Mouse (Mus musculus): ENCODE data around the gene Gng12.

DNA sequence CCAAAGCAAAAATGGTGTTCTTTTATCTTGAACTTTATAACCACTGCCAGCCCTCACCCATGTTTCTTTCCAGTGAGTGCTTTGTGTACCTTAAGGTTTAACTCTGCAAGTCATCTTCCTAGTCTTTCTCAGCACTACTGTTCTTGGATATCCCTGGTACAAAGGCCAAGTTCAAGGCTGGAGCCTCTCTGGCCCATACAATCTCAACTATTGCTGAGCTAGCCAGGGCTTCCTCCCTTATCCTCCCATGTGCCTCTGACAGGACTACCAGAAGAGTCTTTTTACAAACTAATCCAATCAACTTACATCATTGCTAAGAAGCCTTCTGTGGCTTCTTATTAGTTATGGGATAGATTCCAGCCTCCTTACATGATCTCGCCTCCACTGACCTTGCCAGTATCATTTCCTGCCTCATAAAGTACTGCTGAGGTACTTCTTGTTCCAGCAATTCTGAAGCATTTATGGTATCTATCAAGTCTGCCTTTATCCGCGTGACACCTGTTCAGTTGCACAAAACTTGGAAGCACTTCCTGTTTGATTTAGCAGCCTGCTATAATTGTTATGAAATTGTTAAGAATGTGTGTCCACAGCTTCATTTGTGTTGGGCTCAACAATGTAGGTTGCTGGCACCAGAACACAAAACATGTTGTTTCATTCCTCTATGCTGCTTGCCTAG lies 160.8 kb downstream of the Gng12 start:
- TF ChIP-seq CTCF (IDR thresholded peaks at IDR 0.05; ENCODE audit: borderline replicate concordance, insufficient read depth, low read length) (no peak), POLR2A (IDR thresholded peaks at IDR 0.05; ENCODE audit: low read depth, low read length) (no peak)
